Mouse (Mus musculus): ENCODE measurements around the gene Tenm4.

DNA sequence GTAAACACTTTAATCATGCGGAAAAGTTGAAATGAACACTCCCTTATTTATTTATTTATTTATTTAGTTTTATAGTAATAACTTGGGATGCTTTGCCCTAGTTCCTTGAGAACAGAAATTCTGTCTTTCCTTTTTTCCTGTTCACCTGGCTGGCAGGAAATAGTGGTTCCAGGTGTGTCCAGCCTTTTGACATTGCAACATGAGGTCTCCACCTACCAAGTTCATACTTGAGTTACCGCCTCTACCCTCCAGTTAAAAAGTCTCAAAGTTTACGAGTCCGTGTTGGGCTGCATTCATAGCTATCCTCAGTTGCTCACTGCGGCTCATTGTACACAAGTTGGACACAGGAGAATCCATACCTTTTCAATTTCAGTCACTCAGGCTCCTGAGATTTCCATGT, 781.0 kb downstream of the Tenm4 start:
- no peak for TF ChIP-seq MYC (IDR thresholded peaks at IDR 0.05; ENCODE audit: low read depth, low read length)
- no peak for TF ChIP-seq ZC3H11A (IDR thresholded peaks at IDR 0.05; ENCODE audit: low read depth, low read length)
- no peak for TF ChIP-seq CHD2 (IDR thresholded peaks at IDR 0.05; ENCODE audit: low read length)
- TF ChIP-seq POLR2A (IDR thresholded peaks at IDR 0.05; ENCODE audit: control insufficient read depth in 1 of 2, insufficient read depth in 1 of 2, low read depth in 1 of 2, low read length in 2 of 2, poor library complexity in 1 of 2), result no peak
- TF ChIP-seq RCOR1 (IDR thresholded peaks at IDR 0.05; ENCODE audit: low read depth, low read length), result no peak
- no peak for TF ChIP-seq HCFC1 (IDR thresholded peaks at IDR 0.05; ENCODE audit: low read depth, low read length)
- no peak for TF ChIP-seq ETS1 (IDR thresholded peaks at IDR 0.05; ENCODE audit: low read depth, low read length)
- TF ChIP-seq USF2 (IDR thresholded peaks at IDR 0.05; ENCODE audit: borderline replicate concordance in 1 of 2, insufficient read depth in 1 of 2, low read depth in 1 of 2, low read length in 2 of 2), result no peak
- TF ChIP-seq TBP (IDR thresholded peaks at IDR 0.05; ENCODE audit: low read depth, low read length), result no peak
- TF ChIP-seq SIN3A (IDR thresholded peaks at IDR 0.05; ENCODE audit: low read length), result no peak
